Comparison of ENCODE assay signal across 8 mouse cellular contexts in the genomic region with DNA sequence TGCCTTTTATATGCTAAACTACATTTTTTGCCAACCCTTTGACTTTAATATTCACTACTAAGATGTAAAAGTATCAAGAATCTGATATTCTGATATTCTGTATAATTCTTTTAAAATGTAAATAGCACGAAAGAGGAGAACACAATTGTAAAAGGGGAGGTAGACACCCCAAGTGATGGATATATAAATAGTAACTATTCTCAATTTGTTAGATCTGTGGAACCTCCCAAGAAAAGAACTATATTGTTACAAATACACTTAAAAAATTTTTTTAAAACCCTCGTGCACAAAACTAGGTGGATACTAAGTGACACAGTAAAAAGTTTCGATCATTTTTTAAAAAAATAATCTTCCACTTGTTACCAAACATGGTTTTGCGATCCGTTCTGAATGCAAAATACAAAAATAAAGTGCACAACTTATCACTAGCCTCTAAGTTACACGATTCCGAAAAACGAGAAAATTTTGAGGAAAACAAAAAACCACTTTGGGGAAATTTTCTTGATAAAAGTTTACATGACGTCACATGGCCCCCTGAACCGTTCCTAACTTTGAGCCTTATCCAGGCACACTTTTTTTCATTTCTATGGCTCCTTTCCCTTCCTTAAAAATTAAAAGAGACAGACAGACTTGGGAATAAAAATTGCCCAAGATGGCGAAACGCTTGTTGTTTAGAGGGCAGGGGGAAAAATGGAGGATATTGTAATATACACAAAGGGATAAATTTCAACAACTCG.
DNase-seq lines count a peak whose midpoint lies in the region; ATAC-seq and TF ChIP-seq lines count a peak whose summit lies in the region.

No protein-coding gene starts in this region.

- no peak for DNase-seq in heart, adult 11 months
- no peak for DNase-seq in ES-E14 (ENCODE audit: low read depth, low spot score)
- DNase-seq in yolk sac, embryonic 10.5 days (ENCODE audit: low spot score) = no peak
- DNase-seq in ovary, postnatal 14 days (ENCODE audit: low spot score) = no peak

- H3K27me3 ChIP-seq in heart, embryonic 16.5 days (ENCODE audit: control insufficient read depth, insufficient read depth, low read length) = no peaks in the 10 kb centered on the region
- no peaks in the 10 kb centered on the region for H3K27me3 ChIP-seq in forebrain, embryonic 15.5 days

- H3K36me3 ChIP-seq in heart, embryonic 16.5 days (ENCODE audit: control insufficient read depth, insufficient read depth) = no peaks in the 10 kb centered on the region
- no peaks in the 10 kb centered on the region for H3K36me3 ChIP-seq in ES-E14 (ENCODE audit: control insufficient read depth, insufficient read depth, low read length, poor library complexity, severe bottlenecking)
- H3K36me3 ChIP-seq in forebrain, embryonic 15.5 days = no peaks in the 10 kb centered on the region

- H3K9ac ChIP-seq in heart, embryonic 16.5 days (ENCODE audit: low read length) = peak overlapping the region; percentile 98
- peak overlapping the region; percentile 83 for H3K9ac ChIP-seq in ES-E14 (ENCODE audit: insufficient read depth, low read depth, low read length, poor library complexity, severe bottlenecking)
- H3K9ac ChIP-seq in forebrain, embryonic 15.5 days (replicated peaks) = peak overlapping the region; percentile 99

- peak overlapping the region; percentile 98 for H3K27ac ChIP-seq in heart, embryonic 16.5 days (ENCODE audit: low read length)
- no peak overlapping the region for H3K27ac ChIP-seq in ES-E14 (ENCODE audit: insufficient read depth, low read depth, low read length, poor library complexity, severe bottlenecking)
- peak overlapping the region; percentile 99 for H3K27ac ChIP-seq in forebrain, embryonic 15.5 days (replicated peaks)

- no peak for ATAC-seq in heart, embryonic 16.5 days (replicated peaks; ENCODE audit: extremely low read depth, insufficient read depth, low FRiP score)
- ATAC-seq in forebrain, embryonic 15.5 days (replicated peaks) = no peak
- ATAC-seq in megakaryocyte progenitor cell, adult 5-6 weeks (replicated peaks; ENCODE audit: poor library complexity) = 0 out of 2 replicates have a peak, but pooled peaks have one; percentile 1
- ATAC-seq in inflammation-experienced regulatory T-cells, adult 6 months = no peak

- H3K4me3 ChIP-seq in heart, embryonic 16.5 days (ENCODE audit: low read length) = peak overlapping the region; percentile 89
- H3K4me3 ChIP-seq in ES-E14 (ENCODE audit: insufficient read depth in 1 of 2, low read depth in 1 of 2, low read length in 2 of 2, poor library complexity in 1 of 2, severe bottlenecking in 1 of 2) = peak overlapping the region; percentile 82 to 96
- H3K4me3 ChIP-seq in forebrain, embryonic 15.5 days = peak overlapping the region; percentile 97

- no peaks in the 10 kb centered on the region for H3K9me3 ChIP-seq in heart, embryonic 16.5 days (replicated peaks; ENCODE audit: control insufficient read depth, low read length)
- H3K9me3 ChIP-seq in ES-E14 (ENCODE audit: control insufficient read depth, insufficient read depth, low read depth, low read length) = no peaks in the 10 kb centered on the region
- H3K9me3 ChIP-seq in forebrain, embryonic 15.5 days = no peaks in the 10 kb centered on the region

- WGBS in heart, embryonic 16.5 days = 4% methylated on average over 13 of the region's 13 CpGs
- WGBS in forebrain, embryonic 15.5 days = 4% methylated on average over 13 of the region's 13 CpGs

- peaks cover 21% of the 10 kb centered on the region for H3K4me1 ChIP-seq in heart, embryonic 16.5 days (ENCODE audit: control insufficient read depth, insufficient read depth, low read length)
- peaks cover 0 to 8% of the 10 kb centered on the region in 2 experiments; a peak in 1 of 4 replicates for H3K4me1 ChIP-seq in ES-E14 (ENCODE audit: control insufficient read depth in 2 of 2, insufficient read depth in 2 of 2, low read length in 2 of 2, poor library complexity in 1 of 2)
- H3K4me1 ChIP-seq in forebrain, embryonic 15.5 days = peaks cover 46% of the 10 kb centered on the region

- in situ Hi-C loops in ES-E14 (cut with MboI; ENCODE audit: low sequenced_read_pairs in 2 of 2, unreplicated experiment in 2 of 2) = no loop called here

- H3K4me2 ChIP-seq in heart, embryonic 16.5 days (ENCODE audit: low read depth, low read length) = peak overlapping the region; percentile 65
- peak overlapping the region; percentile 50 for H3K4me2 ChIP-seq in forebrain, embryonic 15.5 days (replicated peaks)

TF ChIP-seq in ES-E14, 5 proteins besides CTCF, POLR2A, EP300 and RAD21:
- TF ChIP-seq HCFC1 (IDR thresholded peaks at IDR 0.05; ENCODE audit: borderline replicate concordance, insufficient read depth, low read length) (no peak), MAFK (IDR thresholded peaks at IDR 0.05; ENCODE audit: insufficient read depth, low read depth, low read length) (no peak), CHD2 (IDR thresholded peaks at IDR 0.05; ENCODE audit: low read depth, low read length) (no peak), ZNF384 (IDR thresholded peaks at IDR 0.05; ENCODE audit: low read depth, low read length) (no peak), ZC3H11A (IDR thresholded peaks at IDR 0.05; ENCODE audit: borderline replicate concordance, low read depth, low read length) (no peak)
